Mouse (Mus musculus) hindbrain, embryonic 11.5 days (tissue): ENCODE measurements at regions not wholly inside any gene's neighbourhood (a gene's known extent, or its start where the extent isn't known, plus 50 kb on each side); places are given as distances from the start of the nearest gene placed in this dataset.
A peak's percentile ranks its signal among the peaks of the same experiment; 100 is the strongest.

Source experiments
- ATAC-seq: fragments of 200-750 bp; cut with Nextera tagmentation; 2 replicates; pipeline ENCODE4 v1.8.0; 2017; ENCODE audit warnings: mild to moderate bottlenecking, moderate TSS enrichment, moderate library complexity; ENCODE audit not compliant: low FRiP score
- DNase-seq: peaks from one replicate; pipeline ENCODE4 v3.0.0-alpha.2; 2015; ENCODE audit warnings: low spot score
- H3K27ac ChIP-seq: fragments of 300-500 bp; sonication (generic); 2 replicates; pipeline ENCODE4 v1.5.1; 2014; ENCODE audit warnings: mild to moderate bottlenecking, low read depth, low read length
- H3K27me3 ChIP-seq: fragments of 300-500 bp; sonication (generic); 2 replicates; pipeline ENCODE4 v1.6.1; 2014; ENCODE audit warnings: mild to moderate bottlenecking, low read length, moderate library complexity, mixed read lengths; ENCODE audit not compliant: control insufficient read depth, insufficient read depth
- H3K36me3 ChIP-seq: fragments of 300-500 bp; sonication (generic); 2 replicates; pipeline ENCODE4 v1.6.1; 2014; ENCODE audit warnings: mild to moderate bottlenecking, low read length, moderate library complexity, mixed read lengths; ENCODE audit not compliant: control insufficient read depth, insufficient read depth
- H3K4me1 ChIP-seq: fragments of 300-500 bp; sonication (generic); replicated peaks from 2 replicates; pipeline ENCODE4 v1.6.1; 2014; ENCODE audit warnings: low read length, mixed read lengths; ENCODE audit not compliant: control insufficient read depth, insufficient read depth
- H3K4me2 ChIP-seq: fragments of 300-500 bp; sonication (generic); replicated peaks from 2 replicates; pipeline ENCODE4 v1.6.1; 2014; ENCODE audit warnings: mild to moderate bottlenecking, low read depth, low read length
- H3K4me3 ChIP-seq: fragments of 300-500 bp; sonication (generic); 2 replicates; pipeline ENCODE4 v1.5.1; 2014; ENCODE audit warnings: low read depth, low read length
- H3K9ac ChIP-seq: fragments of 300-500 bp; sonication (generic); 2 replicates; pipeline ENCODE4 v1.6.1; 2014; ENCODE audit warnings: low read depth, low read length
- H3K9me3 ChIP-seq: fragments of 300-500 bp; sonication (generic); 2 replicates; pipeline ENCODE4 v1.6.1; 2016; ENCODE audit warnings: low read length; ENCODE audit not compliant: control insufficient read depth
- WGBS: fragments of 180-500 bp; shearing (Covaris S2); extraction: QIAGEN DNeasy Blood & Tissue Kit; methylation state at CpG from one replicate; pipeline ENCODE4 v1.1.7; 2014; 5-methylcytosine and 5-hydroxymethylcytosine counted together

DNA sequence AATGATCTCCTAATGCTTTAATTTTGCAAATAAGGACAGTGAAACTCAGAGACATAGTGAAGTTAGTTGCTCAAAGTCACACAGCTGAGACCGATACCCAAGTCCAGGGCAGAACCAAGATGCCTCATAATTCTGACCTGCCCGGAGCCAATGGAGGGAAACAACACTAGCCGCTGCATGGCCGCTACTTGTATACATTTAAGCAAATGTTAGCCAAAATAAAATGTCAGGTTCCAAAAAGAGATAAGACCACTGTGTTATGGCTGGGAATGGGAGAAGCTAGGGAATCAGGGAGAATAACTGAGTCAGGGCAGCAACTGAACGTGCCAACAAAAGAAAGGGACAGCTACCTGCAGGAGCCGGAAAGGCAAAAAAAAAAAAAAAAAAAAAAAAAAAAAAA, 97.4 kb downstream of the Dad1 start:
- WGBS: 89% methylated on average over 6 of the region's 6 CpGs
- Histone ChIP-seq H3K4me3 (no peak overlapping the region), H3K27ac (no peak overlapping the region), H3K36me3 (no peaks in the 10 kb centered on the region), H3K4me1 (no peaks in the 10 kb centered on the region), H3K9me3 (no peaks in the 10 kb centered on the region), H3K4me2 (no peak overlapping the region), H3K9ac (no peak overlapping the region), H3K27me3 (no peaks in the 10 kb centered on the region)
- DNase-seq: no peak
- no peak for ATAC-seq

DNA sequence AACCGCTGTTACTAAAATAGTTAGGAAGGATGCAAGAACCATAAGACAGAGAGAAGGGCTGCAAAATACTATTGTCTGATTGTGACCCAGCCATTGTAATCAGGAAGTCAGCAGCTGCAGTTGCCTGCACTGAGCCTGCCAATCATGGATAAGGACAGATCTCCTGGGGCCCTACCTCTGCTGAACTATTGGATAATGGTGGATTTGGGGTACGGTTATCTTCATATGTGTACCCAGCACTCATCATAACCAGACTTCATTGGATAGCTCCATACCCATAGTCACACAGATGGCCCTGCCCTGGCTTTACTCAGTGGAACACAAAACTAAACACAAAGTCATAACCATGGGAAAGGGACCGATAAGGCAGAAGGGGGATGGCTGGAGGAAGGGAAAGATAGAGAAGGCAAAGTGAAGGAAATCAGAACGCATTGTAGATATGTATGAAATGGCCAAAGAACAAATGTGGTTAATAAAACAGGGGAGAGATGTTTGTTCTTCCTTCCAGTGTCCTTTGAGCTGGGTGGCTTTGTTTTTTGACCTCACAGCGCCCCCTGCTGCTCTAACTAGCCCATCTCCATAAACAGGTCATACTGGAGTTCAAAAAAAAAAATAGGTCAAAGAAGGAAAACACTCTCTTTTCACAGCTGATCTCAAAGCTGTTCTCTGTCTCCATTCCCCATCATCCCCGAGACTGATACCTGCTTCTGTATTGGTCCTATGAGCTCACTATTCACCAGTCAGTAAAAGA, 101.2 kb downstream of the Dad1 start:
- ATAC-seq (no peak), DNase-seq (peak; percentile 79)
- Histone ChIP-seq H3K36me3 (no peaks in the 10 kb centered on the region), H3K4me2 (no peak overlapping the region), H3K9ac (no peak overlapping the region), H3K27ac (no peak overlapping the region), H3K4me3 (no peak overlapping the region), H3K4me1 (no peaks in the 10 kb centered on the region), H3K27me3 (no peaks in the 10 kb centered on the region), H3K9me3 (no peaks in the 10 kb centered on the region)
- 53% methylated on average over 6 of the region's 6 CpGs for WGBS

DNA sequence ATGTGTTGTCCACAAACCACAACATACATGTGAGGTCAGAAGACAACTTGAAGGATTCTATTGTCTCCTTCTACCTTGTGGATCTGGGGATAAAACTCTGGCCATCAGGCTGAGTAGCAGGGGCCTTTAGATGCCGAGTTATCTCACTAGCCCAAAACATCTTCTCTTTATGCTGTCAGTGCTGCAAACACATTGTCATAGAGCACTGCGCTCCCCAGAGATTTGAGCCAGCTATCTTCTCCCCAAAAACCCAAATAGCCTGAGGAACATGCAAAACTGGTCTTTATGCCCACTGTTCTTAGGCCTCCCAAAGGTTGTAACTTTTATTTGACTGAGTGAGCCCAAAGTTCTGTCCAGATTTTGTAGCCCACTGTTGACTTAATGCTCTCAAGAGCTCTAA, 102.0 kb downstream of the Dad1 start:
- ATAC-seq (no peak), DNase-seq (no peak)
- no peaks in the 10 kb centered on the region for H3K27me3 ChIP-seq
- no peak overlapping the region for H3K4me3 ChIP-seq
- 88% methylated on average over 2 of the region's 2 CpGs for WGBS
- no peaks in the 10 kb centered on the region for H3K4me1 ChIP-seq
- H3K4me2 ChIP-seq: no peak overlapping the region
- H3K9ac ChIP-seq: no peak overlapping the region
- no peak overlapping the region for H3K27ac ChIP-seq
- H3K9me3 ChIP-seq: no peaks in the 10 kb centered on the region
- no peaks in the 10 kb centered on the region for H3K36me3 ChIP-seq

DNA sequence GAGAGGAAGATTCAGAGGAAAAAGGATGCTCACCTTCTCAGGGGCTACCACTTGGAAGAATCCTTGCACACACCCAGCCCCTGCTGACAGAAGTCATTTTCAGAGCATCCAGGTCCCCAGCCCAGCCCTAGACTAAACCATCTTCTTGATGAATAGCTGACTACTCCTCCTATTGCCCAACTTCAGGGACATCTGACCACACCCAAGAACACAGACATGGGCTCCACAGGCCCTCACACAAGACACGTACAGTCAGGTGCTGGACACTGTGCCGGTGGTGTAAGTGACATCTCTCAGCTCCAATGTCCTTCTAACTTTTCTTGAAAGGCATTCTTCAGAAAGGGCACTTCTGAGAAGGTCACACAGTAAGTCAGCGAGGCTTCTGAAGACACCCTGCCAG, 102.6 kb downstream of the Dad1 start:
- no peak overlapping the region for H3K4me3 ChIP-seq
- no peak overlapping the region for H3K9ac ChIP-seq
- no peak overlapping the region for H3K27ac ChIP-seq
- H3K36me3 ChIP-seq: no peaks in the 10 kb centered on the region
- no peaks in the 10 kb centered on the region for H3K27me3 ChIP-seq
- H3K4me1 ChIP-seq: no peaks in the 10 kb centered on the region
- DNase-seq: no peak
- no peak for ATAC-seq
- no peaks in the 10 kb centered on the region for H3K9me3 ChIP-seq
- no peak overlapping the region for H3K4me2 ChIP-seq
- 94% methylated on average over 3 of the region's 3 CpGs for WGBS

DNA sequence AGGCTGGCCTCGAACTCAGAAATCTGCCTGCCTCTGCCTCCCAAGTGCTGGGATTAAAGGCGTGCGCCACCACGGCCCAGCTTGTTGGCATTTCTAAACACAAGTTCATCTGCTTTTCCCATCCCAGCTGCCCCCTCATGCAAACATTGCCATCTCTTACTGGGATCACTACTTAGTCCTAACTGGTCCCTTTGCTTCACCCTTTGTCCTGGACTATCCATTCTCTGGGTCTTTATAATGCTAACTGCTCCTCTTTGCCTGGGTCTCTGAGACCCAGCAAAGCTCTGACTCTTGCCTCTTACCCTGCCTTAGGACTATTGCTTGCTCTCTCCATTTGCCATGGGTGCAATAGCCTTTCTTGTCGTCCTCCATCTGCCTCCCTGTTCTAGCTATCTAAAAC, 103.7 kb downstream of the Dad1 start:
- WGBS: 94% methylated on average over 5 of the region's 5 CpGs
- H3K4me1 ChIP-seq: no peaks in the 10 kb centered on the region
- no peaks in the 10 kb centered on the region for H3K9me3 ChIP-seq
- no peaks in the 10 kb centered on the region for H3K27me3 ChIP-seq
- DNase-seq (no peak), ATAC-seq (no peak)
- H3K36me3 ChIP-seq: no peaks in the 10 kb centered on the region
- H3K4me3 ChIP-seq: no peak overlapping the region
- no peak overlapping the region for H3K4me2 ChIP-seq
- H3K9ac ChIP-seq: no peak overlapping the region
- no peak overlapping the region for H3K27ac ChIP-seq

DNA sequence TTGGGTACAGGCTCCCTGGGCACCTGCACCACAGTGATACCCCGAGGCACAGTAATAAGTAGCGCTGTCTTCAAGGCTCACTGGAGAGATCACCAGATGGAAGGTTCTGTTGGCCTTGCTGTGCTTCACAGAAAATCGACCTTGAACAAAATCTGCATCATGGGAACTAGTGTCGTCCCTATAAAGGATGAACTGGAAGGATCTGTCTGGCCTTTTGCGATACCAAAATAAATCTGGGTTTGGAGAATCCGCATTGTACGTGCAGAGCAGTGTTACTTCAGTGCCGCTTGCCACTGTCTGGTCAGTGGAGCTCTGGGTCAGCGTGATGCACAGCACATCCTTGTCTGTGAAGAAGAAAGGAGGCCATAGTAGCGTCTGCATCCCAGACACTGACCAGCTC, 105.3 kb downstream of the Dad1 start:
- H3K27ac ChIP-seq: no peak overlapping the region
- no peak for DNase-seq
- no peaks in the 10 kb centered on the region for H3K27me3 ChIP-seq
- no peaks in the 10 kb centered on the region for H3K4me1 ChIP-seq
- 91% methylated on average over 10 of the region's 10 CpGs for WGBS
- no peak for ATAC-seq
- H3K4me2 ChIP-seq: no peak overlapping the region
- H3K9ac ChIP-seq: no peak overlapping the region
- no peak overlapping the region for H3K4me3 ChIP-seq
- H3K9me3 ChIP-seq: no peaks in the 10 kb centered on the region
- no peaks in the 10 kb centered on the region for H3K36me3 ChIP-seq

DNA sequence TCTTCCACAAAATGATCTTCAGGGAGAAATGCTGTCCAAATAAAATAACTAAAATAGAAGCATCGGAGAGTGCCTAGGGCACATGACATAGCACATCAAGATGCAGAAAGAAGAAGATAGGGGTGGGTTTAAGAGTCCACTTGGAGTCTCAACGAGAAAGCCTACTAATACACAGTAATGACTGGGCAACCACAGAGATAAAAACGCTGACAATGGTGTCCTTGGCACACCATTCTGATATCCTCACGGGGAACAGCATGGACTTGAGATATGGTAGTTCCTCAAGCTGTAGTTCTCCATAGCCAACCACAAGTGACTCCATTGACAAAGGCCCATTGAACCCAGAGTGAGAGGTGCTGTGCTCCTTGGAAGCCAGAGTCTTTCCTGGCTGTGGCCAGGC, 105.8 kb downstream of the Dad1 start:
- H3K4me3 ChIP-seq: no peak overlapping the region
- H3K27ac ChIP-seq: no peak overlapping the region
- H3K36me3 ChIP-seq: no peaks in the 10 kb centered on the region
- H3K9me3 ChIP-seq: no peaks in the 10 kb centered on the region
- DNase-seq (no peak), ATAC-seq (no peak)
- H3K4me1 ChIP-seq: no peaks in the 10 kb centered on the region
- H3K4me2 ChIP-seq: no peak overlapping the region
- no peak overlapping the region for H3K9ac ChIP-seq
- H3K27me3 ChIP-seq: no peaks in the 10 kb centered on the region
- WGBS: 94% methylated on average over 4 of the region's 4 CpGs

DNA sequence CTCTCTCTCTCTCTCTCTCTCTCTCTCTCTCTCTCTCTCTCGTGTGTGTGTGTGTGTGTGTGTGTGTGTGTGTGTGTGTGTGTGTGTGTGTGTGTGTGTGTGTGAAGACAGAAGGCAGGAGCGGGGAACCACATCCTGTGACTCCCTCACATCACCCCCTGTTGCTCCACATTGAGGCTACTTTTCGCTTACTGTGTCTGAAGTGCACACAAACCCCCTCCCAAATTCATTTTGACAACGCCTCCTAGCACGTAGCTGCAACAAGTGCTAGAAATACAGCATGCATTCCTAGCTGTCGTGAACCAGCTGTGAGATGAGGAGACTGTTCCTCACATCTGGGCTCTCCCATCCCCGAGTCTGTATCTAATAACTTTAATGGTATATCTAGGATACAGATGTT, 106.4 kb downstream of the Dad1 start:
- Histone ChIP-seq H3K9ac (no peak overlapping the region), H3K9me3 (no peaks in the 10 kb centered on the region), H3K36me3 (no peaks in the 10 kb centered on the region), H3K27me3 (no peaks in the 10 kb centered on the region), H3K4me1 (no peaks in the 10 kb centered on the region), H3K4me2 (no peak overlapping the region), H3K4me3 (no peak overlapping the region), H3K27ac (no peak overlapping the region)
- DNase-seq (no peak), ATAC-seq (no peak)
- WGBS: 78% methylated on average over 6 of the region's 7 CpGs
